Mouse (Mus musculus) activated CD4-positive, CD25-positive, alpha-beta regulatory T cell (primary cell): Measurements from ENCODE around the gene Gpr139. TPM values are rescaled to one million over a fixed set of nuclear protein-coding genes. Genes with fewer than 3 reads are reported as not detected.

ENCODE experiments used
- polyA plus RNA-seq, 2 experiments: library from polyadenylated mRNA; unstranded; fragments of 100-300 nt; shearing (Covaris generic); gene quantifications; one replicate each; pipeline ENCODE4 v1.2.1; 2017

The Gpr139 gene
- polyA plus RNA-seq, result not detected

DNA sequence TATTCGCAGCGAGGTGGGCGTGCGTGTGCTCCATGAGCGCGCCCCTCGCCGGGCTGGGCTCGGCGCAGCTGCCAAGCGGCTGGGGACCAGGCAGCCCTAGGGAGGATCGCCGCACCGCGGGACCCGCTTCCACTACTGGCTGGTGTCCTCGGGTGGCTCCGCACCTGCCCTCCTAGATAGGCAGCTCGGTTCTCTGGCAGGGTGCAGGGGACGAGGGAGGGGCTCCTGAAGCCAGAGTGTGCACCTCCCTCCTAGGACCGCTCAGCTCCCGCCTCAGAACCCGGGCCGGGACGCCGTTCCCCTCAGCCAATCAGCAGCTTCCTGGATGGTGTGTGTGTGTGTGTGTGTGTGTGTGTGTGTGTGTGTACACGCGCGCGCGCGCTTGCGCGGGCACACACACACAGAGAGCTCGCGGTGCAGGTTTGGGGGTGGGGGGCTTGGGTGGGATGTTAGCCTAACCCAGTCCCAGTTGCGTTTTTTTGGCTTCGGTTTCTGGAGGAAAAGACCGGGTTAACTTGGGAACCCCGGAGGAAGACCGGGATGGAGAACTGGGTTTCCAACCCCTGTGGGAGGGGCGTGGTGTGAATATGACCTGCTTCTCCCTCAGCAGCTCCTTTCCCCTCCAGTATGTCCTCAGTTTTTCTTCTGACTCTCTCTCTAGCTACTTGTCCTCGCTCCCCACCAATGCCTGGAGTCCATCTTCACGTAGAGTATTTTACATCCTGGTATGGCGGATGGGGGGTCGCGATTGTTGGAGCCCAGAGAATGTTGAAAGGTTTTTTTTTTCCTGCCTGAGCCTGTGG is at the start of gene Gpr139:
Gene Gpr139, minus strand, starts transcription at position 263 of the 803 bp plus-strand sequence.

Other genes with a start within 250 kb of the Gpr139 start
- gene Gprc5b, start 189.4 kb downstream of the Gpr139 start, polyA plus RNA-seq, result under 1 TPM; 0.79 to 0.80 TPM